8 mouse cellular contexts compared by ENCODE assay signal in genomic region chr19:46248991-46249390, GRCm38 (mm10). TPM values are rescaled to one million over a fixed set of nuclear protein-coding genes. Genes with fewer than 3 reads are reported as not detected.
A peak's percentile ranks its signal among the peaks of the same experiment; 100 is the strongest.
DNase-seq lines count a peak whose midpoint lies in the region; ATAC-seq lines count a peak whose summit lies in the region.

No protein-coding gene starts in this region.

- H3K36me3 ChIP-seq in midbrain, embryonic 14.5 days (ENCODE audit: control insufficient read depth, insufficient read depth, low read length), result peaks cover 14% of the 10 kb centered on the region
- peaks cover 2% of the 10 kb centered on the region; the same call in 1 of the 2 replicates for H3K36me3 ChIP-seq in midbrain, embryonic 16.5 days (ENCODE audit: control insufficient read depth, insufficient read depth, low read length)

- no peaks in the 10 kb centered on the region for H3K4me1 ChIP-seq in midbrain, embryonic 14.5 days (ENCODE audit: control insufficient read depth, insufficient read depth, low read length)
- peaks cover 7% of the 10 kb centered on the region; the same call in 1 of the 2 replicates for H3K4me1 ChIP-seq in midbrain, embryonic 16.5 days (ENCODE audit: control insufficient read depth, insufficient read depth, low read length)

- no peak for ATAC-seq in midbrain, embryonic 14.5 days (ENCODE audit: low FRiP score, low TSS enrichment)
- ATAC-seq in midbrain, embryonic 16.5 days, result no peak
- no peak for ATAC-seq in inflammation-experienced regulatory T-cells, adult 6 months

- no peaks in the 10 kb centered on the region for H3K9me3 ChIP-seq in midbrain, embryonic 14.5 days (ENCODE audit: control insufficient read depth, low read length)
- H3K9me3 ChIP-seq in midbrain, embryonic 16.5 days (replicated peaks; ENCODE audit: control insufficient read depth, low read length, poor library complexity, severe bottlenecking), result no peaks in the 10 kb centered on the region

- peak; percentile 16 for DNase-seq in embryo, embryonic 10 days (ENCODE audit: low spot score)
- DNase-seq in embryo, embryonic 10.5 days (ENCODE audit: low spot score), result no peak
- DNase-seq in midbrain, embryonic 14.5 days, result peak; percentile 14
- DNase-seq in cerebellum, adult 8-10 months, result peak; percentile 41
- DNase-seq in lung, postnatal 36 days, result peak; percentile 28
- DNase-seq in urinary bladder, postnatal 4 days (ENCODE audit: low spot score in 2 of 2), result no peak

- no peak overlapping the region for H3K4me3 ChIP-seq in midbrain, embryonic 14.5 days (replicated peaks; ENCODE audit: low read depth, low read length)
- H3K4me3 ChIP-seq in midbrain, embryonic 16.5 days (ENCODE audit: low read depth, low read length), result no peak overlapping the region

- WGBS in midbrain, embryonic 14.5 days, result 50% methylated on average over 7 of the region's 7 CpGs
- WGBS in midbrain, embryonic 16.5 days, result 26% methylated on average over 7 of the region's 7 CpGs

- H3K27me3 ChIP-seq in midbrain, embryonic 14.5 days (ENCODE audit: control insufficient read depth, insufficient read depth, low read length), result no peaks in the 10 kb centered on the region
- H3K27me3 ChIP-seq in midbrain, embryonic 16.5 days (ENCODE audit: control insufficient read depth, insufficient read depth, low read depth, low read length), result no peaks in the 10 kb centered on the region

- H3K9ac ChIP-seq in midbrain, embryonic 14.5 days (replicated peaks; ENCODE audit: low read length), result no peak overlapping the region
- no peak overlapping the region for H3K9ac ChIP-seq in midbrain, embryonic 16.5 days (ENCODE audit: low read depth, low read length)

- H3K4me2 ChIP-seq in midbrain, embryonic 14.5 days (ENCODE audit: low read length), result no peak overlapping the region
- H3K4me2 ChIP-seq in midbrain, embryonic 16.5 days (ENCODE audit: low read length), result no peak overlapping the region

- no peak overlapping the region for H3K27ac ChIP-seq in midbrain, embryonic 14.5 days (replicated peaks; ENCODE audit: low read depth, low read length)
- H3K27ac ChIP-seq in midbrain, embryonic 16.5 days (ENCODE audit: low read length), result no peak overlapping the region

RNA-seq across cellular contexts. Expression of gene Nfkb2, which starts 55.1 kb away (rescaled TPM):
- 1.6 and 2.1 TPM in 2 replicates for polyA plus RNA-seq in midbrain, embryonic 14.5 days (2014; fragmentation: Nextera tagmentation; extraction: Ambion mirVana)
- 1.3 and 1.5 TPM in 2 replicates for polyA plus RNA-seq in midbrain, embryonic 16.5 days (2015; fragmentation: Nextera tagmentation; extraction: Ambion mirVana)
- 10 to 100 TPM; 15.7 to 27.8 (median 20.7) TPM for polyA plus RNA-seq in inflammation-experienced regulatory T-cells, adult 6 months (2017; shearing (Covaris generic))

Comparison
In these comparisons a context has a peak if more than half of its experiments do, and no peak if none do; other contexts are left out.
1. DNase-seq: peak in embryo, embryonic 10 days (single experiment), midbrain, embryonic 14.5 days (single experiment), cerebellum, adult 8-10 months (single experiment) and lung, postnatal 36 days (single experiment); none in embryo, embryonic 10.5 days (single experiment) and urinary bladder, postnatal 4 days (0 of 2).